Mouse (Mus musculus) gastrocnemius, postnatal 10 days (tissue): ENCODE data around the gene Snx33. TPM values are rescaled to one million over a fixed set of nuclear protein-coding genes. Genes with fewer than 3 reads are reported as not detected.

Experiments
- DNase-seq: peaks from one replicate; pipeline ENCODE4 v3.0.0; 2021; ENCODE audit warnings: mixed read lengths
- total RNA-seq, 2 experiments: library from RNA; stranded (reverse); gene quantifications; 2 replicates each; pipeline ENCODE4 v1.2.3; 2021

The Snx33 gene
- total RNA-seq, 2 experiments from 2014 or later: 7.0 to 9.3 TPM

- no peak for DNase-seq
Measured at GRCm38 (mm10) chr9:56890522-56891250, 37.5 kb downstream of the Snx33 start.

- peak; percentile 70 for DNase-seq
Measured at GRCm38 (mm10) chr9:56889817-56890216, 38.4 kb downstream of the Snx33 start.

DNA sequence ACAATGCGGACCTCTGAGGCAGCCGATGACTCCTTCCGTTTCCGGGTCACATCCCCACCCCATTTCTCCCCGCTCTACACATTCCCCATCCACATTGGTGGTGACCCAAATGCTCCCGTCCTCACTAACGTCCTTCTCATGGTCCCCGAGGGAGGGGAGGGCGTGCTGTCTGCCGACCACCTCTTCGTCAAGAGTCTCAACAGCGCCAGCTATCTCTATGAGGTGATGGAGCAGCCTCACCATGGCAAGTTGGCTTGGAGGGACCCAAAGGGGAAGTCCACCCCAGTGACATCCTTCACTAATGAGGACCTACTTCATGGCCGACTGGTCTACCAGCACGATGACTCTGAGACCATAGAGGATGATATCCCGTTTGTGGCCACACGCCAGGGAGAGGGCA, 40.6 kb downstream of the Snx33 start:
- peak; percentile 13 for DNase-seq

- DNase-seq: no peak
Measured at GRCm38 (mm10) chr9:56886601-56887000, 41.6 kb downstream of the Snx33 start.

DNA sequence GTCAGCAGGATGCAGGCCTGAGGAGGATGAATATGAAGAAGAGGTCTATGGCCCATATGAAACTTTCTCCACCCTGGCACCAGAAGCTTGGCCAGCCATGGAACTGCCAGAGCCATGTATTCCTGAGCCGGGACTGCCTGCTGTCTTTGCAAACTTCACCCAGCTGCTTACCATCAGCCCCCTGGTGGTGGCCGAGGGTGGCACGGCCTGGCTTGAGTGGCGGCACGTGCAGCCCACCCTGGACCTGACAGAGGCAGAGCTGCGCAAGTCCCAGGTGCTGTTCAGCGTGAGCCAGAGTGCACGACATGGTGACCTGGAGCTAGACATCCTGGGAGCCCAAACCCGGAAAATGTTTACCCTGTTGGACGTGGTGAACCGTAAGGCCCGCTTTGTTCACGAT, 42.1 kb downstream of the Snx33 start:
- no peak for DNase-seq

DNA sequence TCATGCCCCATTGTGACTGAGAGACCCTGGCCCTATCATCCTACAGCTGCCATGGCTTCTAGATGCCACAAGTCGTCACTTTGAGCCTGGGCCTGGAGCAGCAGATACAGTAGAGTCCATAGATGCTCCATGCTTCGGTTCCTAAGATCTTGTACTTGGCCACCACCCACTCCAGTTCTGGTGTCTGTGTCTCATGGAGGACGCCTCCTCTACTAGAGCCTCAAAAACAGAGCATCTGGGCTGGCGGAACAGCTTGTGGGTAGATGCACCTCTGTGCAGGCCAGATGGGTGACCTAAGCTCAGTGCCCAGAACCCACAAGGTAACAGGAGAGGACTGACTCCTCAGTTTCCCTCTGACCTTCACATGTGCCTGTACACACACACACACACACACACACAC, 43.8 kb downstream of the Snx33 start:
- no peak for DNase-seq

DNA sequence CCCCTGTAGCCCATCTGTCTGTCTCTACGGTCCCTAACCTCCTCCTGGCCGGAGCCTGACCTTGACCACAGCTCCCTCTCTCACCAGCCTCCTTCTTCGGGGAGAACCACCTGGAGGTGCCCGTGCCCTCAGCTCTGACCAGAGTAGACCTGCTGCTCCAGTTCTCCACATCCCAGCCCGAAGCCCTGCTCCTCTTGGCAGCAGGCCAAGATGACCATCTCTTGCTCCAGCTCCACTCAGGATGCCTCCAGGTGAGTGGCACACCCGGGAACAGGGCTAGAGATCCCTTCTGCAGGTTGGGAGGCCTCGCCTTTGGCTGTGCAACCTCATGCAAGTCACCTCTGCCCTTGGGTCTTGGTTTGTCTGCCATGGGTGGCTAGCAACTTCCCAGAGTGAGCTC, 44.7 kb downstream of the Snx33 start:
- no peak for DNase-seq

DNA sequence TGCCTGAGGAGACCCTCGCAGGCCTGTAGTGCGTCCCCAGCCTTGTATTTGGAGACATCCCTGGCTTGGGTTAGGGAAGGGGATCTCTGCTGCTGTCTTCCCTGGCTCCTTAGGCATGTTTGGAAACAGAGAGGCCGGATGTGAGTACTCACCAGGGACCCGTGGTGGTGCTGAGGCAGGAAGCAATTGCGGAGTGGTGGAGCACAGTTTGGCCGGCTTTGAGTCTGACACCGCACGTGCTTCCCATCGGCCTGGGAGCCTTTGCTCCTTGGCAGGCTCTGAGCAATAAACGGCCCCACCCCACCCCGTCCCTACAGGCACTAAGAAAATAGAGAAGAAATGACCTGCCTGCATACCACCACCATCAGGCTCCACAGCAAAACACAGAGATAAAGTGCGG, 45.4 kb downstream of the Snx33 start:
- DNase-seq: peak; percentile 52

DNA sequence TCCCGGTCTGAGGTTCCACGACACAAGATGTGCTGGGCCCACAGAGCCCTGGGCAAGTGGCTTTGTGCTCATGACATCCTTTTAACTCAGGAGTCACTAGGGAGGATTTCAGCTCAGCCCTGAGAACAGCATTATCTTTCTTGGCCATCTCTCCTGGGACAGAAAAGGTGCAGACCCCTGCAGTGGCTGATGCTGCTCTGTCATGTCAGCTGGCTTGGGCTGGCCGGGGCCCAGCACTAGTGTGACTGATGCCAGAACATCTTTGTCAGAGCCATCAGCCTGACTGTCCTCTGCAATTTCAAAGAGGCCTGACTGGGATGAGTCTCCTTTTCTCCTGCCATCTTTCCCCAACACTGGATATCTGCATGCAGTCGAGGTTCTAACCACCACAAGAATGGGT, 45.9 kb downstream of the Snx33 start:
- no peak for DNase-seq

GRCm38 (mm10) chr9:56881539-56882082, 46.6 kb downstream of the Snx33 start:
- DNase-seq: no peak

DNA sequence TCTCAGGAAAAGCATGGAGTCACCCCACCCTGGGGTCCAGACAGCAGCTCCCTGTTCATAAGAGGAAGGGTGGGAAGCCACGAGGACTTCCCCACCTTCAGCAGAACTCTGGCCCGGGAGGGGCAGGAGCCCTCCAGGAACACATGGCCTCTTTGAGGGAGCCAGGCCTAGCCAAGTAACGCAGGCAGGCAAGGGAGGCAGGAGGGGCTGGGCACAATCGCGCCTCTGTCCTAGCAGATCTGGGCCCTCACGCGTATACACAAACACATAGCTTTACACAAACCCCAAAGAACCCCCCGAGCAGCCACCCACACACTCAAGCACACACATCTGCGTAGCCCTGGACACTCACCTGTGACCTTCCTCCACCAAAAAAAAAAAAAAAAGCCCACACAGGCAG, 47.4 kb downstream of the Snx33 start:
- DNase-seq: no peak

DNA sequence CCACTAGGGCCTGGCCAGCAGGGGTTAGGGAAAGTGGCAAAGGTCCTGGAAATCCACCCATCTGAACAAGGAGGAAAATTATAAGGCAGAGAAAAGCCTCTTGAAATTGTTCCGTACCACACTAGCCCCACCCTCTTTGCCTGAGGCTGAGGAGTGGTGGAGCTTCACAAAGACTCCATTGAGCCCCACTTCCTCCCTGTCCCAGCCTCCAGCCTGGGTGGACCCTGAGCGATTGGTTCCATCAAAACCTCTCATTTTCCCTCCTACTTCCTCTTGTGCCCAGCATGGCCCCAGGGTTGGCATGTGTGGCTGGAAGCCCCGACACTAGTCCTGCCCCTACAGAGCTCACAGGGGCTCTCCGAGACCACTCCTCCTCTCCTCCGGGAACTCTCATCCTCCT, 50.9 kb downstream of the Snx33 start:
- DNase-seq: no peak

- DNase-seq: peak; percentile 61
Measured at GRCm38 (mm10) chr9:56876784-56877183, 51.4 kb downstream of the Snx33 start.

DNA sequence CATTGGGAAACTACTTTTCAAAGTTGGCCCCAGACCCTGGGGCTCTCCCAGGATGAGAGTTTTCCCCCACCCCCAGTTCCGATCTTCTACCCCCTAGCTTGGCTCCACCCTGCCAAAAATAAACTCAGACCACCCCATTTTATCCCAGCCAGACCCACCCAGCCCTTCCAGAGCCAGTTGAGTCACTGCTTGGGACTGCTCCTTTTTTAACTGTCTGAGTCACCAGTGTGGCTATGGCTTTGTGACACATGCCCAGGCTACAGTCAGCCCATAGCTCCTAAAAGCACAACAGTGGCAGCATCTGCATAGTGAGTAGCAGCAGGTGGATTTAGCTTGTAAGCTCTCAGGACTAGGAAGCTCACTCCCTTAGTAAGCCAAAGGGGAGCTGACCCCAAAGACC, 55.1 kb downstream of the Snx33 start:
- DNase-seq: no peak

DNA sequence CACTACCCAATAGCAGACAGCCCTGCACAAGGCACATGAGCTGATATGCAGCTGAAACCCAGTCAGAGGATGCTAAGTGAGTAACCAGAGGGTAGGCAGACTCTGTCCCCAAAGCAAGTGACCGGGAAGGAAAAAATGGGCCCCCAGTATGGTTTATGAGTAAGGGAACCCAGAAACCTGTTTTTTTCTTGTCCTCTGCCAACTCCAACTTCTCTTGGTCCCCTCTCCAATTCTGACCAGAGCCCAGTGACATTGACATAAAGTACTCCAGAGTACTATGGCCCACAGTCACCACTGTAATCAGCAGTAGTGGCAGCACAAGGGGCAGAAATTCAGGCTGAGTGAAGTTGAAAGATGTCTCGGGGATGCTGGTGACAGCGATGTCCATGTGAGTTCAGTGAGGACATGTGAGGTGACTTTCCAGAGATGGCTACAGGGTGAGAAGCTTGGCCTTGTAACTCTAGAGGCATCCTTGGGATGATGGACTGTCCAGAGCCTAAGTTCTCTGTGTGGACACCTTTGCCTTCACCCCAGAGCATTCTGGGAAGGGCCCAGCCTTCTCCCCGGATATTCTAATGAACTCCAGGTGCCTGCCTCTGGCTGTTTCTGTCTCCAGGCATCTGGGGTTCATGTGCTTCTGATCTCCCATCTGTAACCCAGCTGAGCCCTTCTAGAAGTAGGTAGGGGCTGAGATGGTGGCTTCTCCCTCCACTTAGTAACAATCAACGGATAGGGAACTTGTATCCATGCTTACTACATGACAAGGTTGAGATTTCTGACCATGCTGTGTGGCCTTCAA, 55.9 kb downstream of the Snx33 start:
- no peak for DNase-seq

GRCm38 (mm10) chr9:56871191-56871590, 57.0 kb downstream of the Snx33 start:
- peak; percentile 51 for DNase-seq

DNA sequence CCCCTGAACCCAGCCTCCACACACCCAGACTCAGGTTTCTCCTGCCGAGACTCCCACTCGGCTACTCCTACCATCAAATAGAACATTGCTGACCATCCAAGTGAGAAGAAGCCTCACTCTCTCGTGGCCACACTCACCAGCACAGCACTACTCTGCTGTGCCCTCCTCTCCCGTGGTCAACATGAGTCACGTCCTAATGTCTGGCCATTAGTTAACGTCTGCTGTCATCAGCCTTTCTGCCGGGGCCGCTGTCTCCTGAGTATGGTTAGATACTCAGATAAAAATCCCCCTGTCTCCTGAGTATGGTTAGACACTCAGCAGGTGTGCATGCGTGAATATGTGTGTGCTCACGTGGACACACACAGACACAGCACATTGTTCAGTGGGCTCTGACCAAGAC, 57.4 kb downstream of the Snx33 start:
- DNase-seq: no peak

- no peak for DNase-seq
Measured at GRCm38 (mm10) chr9:56869552-56869951, 58.6 kb downstream of the Snx33 start.

DNA sequence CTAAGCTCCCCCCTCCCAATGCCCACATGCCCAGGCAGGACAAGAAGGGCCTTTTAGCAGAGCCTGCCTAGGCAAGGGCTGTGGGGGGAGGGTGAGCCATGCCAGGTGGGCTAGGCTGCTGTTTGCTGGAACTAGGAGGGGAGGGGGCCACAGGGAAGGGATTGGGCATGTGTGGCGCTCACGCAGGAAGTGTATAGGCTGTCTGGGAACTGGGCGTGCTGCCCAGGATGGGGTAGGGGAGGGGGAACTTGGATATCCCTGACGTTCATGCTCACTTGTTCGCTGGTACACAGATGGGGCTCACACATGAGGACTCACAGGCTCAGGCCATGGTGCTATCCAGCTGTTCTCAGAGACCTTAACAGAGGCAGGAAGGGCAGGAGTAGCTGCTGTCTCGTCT, 59.9 kb downstream of the Snx33 start:
- DNase-seq: no peak
